Mouse (Mus musculus): Measurements from ENCODE around the gene Ap1s1.

Gene Ap1s1

DNA sequence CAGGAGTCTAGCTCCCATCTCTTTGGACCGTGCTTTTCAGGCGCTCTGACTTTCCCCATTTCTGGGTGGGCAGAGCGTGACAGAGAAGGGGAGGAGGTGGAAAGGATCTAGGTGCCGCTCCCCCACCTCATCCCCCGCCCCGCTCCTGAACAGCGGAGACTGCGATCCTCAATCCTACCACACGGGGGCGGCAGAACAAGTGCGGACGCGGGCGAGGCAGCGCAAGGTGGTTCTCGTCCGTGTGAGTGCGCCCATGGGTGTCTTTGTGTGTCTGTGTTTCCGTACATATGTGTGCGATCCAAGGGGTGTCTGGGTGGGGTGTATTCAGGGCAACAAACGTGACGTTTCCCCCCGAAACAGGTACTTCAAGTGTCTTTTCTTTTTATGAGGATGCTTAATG, 20.8 kb downstream of the Ap1s1 start:
- DNase-seq (ENCODE audit: low spot score) = peak; percentile 72

DNA sequence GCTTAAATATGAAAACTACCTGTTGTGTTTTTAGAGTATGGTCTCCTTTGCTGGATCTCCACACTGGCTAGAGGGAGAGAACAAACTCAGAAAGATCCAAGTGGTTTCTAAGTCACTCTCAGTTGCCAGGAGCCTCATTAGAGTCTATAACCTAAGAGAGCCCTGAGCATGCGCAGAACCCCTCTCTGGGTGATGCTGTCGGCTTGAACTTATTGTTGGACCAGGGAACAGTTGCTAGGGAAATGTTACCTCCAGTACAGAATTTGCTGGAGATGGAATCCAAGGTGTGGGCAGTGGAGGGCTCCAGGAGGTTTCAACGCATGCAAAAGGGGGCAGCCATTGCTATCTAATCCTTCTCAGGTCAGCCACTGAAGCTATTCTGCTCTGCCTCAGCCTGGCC, 21.6 kb downstream of the Ap1s1 start:
- DNase-seq (ENCODE audit: low spot score) = no peak

DNA sequence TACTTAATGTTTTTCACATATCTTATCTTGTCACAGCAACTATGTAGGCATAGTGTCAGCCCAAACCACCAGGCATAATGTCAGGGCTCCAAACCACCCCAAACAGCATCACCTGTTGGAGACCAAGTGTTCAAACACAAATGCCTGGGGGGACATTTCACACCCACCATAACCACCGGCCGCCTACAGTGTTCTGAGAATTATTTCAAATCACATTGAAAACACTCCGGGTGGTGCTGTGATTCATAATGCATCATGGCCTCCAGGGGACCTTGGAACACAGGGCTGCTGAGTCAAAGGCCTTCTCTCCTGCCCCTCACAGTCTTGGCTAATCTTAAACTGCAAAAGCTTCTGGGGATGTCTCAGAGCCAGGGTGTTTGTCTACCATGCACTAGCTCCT, 30.0 kb downstream of the Ap1s1 start:
- no peak for DNase-seq (ENCODE audit: low spot score)

DNA sequence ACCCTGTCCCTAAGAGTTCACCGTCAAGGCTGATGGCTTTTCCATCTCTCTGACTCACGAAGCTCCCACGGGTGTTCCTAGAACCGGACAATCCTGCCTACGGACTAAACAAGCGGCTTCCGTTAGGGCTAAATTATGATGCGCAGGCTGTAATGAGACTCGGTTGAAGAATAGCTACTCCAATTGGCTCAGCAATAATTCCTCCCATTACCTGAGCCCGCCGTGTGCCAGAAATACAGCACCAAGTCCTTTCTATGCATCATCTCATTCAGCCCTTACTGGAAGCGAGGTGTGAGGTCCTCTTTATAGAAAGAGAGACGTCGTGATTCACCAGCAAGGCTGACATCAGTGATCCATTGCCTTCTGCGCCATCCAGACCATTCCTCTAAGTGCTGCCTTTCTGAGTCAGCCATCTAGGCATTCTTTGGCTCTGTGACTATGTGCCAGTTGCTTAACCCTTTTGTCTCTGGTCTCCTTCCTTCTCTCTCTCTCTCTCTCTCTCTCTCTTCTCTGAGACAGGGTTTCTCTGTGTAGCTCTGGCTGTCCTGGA, 33.5 kb downstream of the Ap1s1 start:
- DNase-seq (ENCODE audit: low spot score) = no peak

DNA sequence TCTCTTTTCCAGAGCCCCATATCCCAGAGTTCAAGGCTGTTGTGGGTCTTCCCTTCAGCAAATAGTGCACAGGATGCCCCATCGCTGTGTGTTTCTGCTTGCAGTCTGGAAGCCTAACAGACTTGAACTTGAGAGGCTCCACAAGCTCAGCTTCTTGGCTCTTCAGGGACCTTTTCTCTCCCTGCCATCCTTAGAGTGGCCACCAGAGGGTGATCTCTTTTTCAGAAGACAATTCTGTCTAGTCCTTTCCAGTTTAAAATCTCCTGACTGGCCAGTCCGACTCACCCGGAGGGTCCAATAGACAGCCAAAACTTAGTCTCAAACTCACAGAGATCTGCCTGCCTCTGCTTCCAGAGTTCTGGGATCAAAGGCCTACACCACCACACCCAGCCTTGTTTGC, 35.9 kb downstream of the Ap1s1 start:
- DNase-seq (ENCODE audit: low spot score) = no peak

DNA sequence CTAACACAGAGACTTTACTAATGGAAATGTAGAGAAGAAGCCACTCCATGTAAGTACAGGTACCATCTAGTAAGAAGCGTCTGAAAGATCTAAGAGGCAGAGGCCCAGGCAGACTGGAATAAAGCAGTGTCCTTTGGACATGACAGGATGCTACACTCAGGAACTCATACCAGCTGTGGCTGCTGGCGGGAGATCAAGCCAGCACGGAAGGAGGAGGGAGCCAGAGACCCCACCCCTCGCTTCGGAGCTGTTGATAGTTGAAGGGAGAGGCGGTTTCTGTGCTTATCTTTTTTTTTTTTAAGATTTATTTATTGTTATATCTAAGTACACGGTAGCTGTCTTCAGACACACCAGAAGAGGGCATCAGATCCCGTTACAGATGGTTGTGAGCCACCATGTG, 38.7 kb downstream of the Ap1s1 start:
- no peak for DNase-seq (ENCODE audit: low spot score)

DNA sequence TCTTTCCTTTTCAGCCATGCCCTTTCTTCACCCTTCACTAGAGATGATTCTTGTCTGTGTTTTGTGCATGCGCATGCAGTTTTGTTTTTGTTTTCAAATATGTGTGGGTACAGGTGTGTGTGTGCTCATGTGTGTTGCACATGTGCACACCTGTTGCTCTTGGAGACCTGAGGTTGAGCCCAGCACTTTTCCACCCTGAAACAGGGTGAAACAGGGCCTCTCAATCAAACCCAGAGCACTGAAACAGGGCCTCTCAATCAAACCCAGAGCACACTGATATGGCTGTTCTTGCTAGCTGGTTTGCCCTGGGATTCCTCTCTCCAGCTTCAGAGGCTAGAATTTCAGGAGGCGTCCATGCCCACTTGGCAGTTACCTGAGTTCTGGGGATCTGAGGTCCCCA, 45.3 kb downstream of the Ap1s1 start:
- DNase-seq (ENCODE audit: low spot score) = no peak

DNA sequence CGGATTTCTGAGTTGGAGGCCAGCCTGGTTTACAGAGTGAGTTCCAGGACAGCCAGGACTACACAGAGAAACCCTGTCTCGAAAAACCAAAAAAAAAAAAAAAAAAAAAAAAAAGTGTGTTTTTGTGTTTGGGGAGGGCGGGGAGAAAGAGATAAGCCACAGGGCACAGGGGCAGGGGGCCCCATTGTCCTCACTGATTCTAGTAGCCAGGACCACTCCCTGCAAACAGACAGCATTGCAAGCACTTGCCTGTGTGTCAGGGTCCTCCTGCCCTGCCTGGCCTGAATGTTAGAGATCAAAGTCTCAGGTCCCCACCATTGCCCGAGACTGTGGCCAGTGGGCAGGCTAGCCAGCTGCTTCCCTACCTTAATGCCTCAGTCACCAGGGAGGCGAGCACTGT, 46.5 kb downstream of the Ap1s1 start:
- no peak for DNase-seq (ENCODE audit: low spot score)

DNA sequence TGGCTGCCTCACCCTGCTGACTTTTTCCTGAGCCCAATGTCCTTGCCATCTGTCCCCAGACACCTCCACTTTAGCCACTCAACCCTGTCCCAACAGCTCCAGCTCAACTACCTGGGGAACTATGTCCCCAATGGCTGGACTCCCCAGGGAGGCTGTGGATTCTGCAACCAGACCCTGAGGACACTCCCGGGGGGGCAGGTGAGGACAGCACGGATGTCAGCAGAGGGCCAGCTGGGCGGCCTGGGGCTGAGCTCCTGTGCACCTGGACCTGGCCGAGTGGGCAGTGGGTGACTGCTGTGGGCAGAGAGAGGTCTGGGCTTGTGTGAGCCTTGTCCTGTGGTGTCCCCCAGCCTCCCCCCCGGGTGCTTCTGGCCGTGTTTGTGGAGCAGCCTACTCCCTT, 56.1 kb downstream of the Ap1s1 start:
- no peak for DNase-seq (ENCODE audit: low spot score)

DNA sequence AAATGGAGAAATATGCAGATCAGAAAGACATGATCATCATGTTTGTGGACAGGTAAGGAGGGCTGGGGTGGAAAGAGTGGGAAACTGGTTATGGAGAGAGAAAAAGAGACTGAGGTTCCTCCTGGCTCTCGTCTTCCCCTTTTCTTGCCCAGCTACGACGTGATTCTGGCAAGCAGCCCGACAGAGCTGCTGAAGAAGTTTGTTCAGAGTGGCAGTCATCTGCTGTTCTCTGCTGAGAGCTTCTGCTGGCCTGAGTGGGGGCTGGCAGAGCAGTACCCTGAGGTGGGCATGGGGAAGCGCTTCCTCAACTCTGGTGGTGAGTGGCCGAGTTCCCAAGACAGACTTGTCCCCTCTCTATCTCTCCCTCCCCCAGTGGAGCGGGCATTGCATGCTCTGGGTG, 57.5 kb downstream of the Ap1s1 start:
- no peak for DNase-seq (ENCODE audit: low spot score)

DNA sequence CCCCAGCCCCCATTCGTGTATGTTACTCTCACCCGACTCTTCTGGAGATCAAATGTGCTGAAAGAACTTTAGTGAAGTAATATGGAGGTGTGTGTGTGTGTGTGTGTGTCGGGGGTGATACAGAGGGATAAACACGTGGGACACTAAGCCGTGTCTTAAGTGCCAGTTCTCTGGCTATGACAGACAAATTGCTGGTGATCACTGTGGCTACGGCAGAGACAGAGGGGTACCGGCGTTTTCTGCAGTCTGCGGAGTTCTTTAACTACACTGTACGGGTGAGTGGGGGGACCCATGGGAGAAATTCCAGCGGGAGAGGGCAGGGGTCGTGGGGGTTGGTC, 58.0 kb downstream of the Ap1s1 start, which contains the start of gene Znhit1:
Znhit1 (minus strand) TSS at position 88 of the 338 bp plus-strand sequence.
- no peak for DNase-seq (ENCODE audit: low spot score)

DNA sequence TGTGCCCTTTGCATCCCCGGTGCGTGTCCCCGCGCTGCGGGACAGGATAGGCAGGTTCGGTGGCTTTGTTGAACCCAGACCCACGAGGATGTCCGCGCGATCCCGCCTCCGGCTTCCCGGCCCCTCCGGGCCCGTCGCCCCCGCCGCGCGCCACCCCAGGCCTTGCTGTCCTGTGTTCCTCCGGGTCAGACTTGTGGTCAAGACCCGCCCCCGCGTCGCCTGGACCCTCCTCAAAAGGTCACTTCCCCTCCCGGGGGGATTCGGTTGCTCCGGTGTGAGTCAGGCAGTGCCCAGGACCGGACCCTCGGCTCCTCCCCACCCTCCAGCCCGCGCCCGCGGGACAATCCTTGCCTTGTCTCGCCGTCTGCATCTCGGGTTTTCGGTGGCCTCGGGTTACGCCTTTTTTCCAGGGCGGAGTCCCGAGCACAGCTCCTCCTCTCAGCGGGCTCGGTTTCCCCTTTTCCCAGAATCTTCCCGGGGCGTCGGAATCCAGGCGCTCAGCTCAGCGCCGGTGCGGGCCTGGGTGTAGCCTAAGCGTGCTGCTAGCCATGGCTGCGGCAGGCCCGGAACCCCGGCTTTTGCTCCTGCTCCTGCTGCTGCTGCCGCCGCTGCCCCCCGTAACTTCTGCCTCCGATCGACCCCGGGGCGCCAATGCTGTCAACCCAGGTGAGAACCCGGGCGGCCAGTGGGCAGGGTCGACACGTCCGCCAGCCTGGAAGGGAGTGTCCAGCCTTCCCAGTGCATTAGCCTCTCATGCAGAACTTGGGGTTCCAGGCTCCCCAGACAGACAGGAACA, 58.6 kb downstream of the Ap1s1 start:
- DNase-seq (ENCODE audit: low spot score) = peak; percentile 59

DNA sequence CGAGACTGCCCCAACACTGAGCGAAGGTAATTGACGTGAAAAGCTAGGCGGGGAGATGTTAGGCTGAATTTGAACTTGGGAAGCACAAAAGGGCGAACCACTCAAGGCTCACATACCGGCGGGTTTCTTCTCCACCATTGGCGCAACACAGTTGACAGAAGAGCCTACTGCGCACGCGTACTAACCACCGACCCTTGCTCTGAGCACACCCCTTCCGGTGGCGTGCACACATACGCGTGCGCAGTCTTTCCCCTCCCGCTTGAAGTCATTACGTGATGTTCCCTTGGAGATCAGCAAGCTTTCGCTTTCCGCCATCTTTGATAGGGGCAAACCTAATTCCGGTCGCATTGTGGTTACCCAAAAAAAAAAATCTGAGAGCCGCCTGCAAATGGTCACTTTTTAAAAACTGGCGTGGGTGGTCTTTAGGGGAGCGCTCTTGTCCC, 59.2 kb downstream of the Ap1s1 start, which contains the start of gene Plod3:
Plod3 (plus strand) TSS at position 325 of the 443 bp plus-strand sequence.
- DNase-seq (ENCODE audit: low spot score) = peak; percentile 87
